Mouse (Mus musculus) G1E (cell line): Measurements from ENCODE around the gene Gm10130. TPM values are rescaled to one million over a fixed set of nuclear protein-coding genes. Genes with fewer than 3 reads are reported as not detected.
"Not testable (repeated sequence)": the region's sequence is repeated elsewhere in the genome, so short reads cannot be mapped to it uniquely, and the experiment has no call there.

Experiments
- ATAC-seq: 2 replicates; pipeline ENCODE4 v1.8.0; 2016; ENCODE audit warnings: mild to moderate bottlenecking; ENCODE audit not compliant: insufficient number of reproducible peaks, poor library complexity, low FRiP score, severe bottlenecking; ENCODE audit errors: extremely low read depth
- DNase-seq: peaks from one replicate; pipeline ENCODE4 v3.0.0; 2012; ENCODE audit warnings: low spot score
- H3K27me3 ChIP-seq: 2 replicates; pipeline ENCODE4 v1.6.1; 2012; ENCODE audit warnings: mild to moderate bottlenecking, low read length, inconsistent platforms; ENCODE audit not compliant: insufficient read depth
- H3K36me3 ChIP-seq: replicated peaks from 2 replicates; pipeline ENCODE3; 2012; ENCODE audit warnings: mild to moderate bottlenecking, inconsistent platforms
- H3K4me1 ChIP-seq: 2 replicates; pipeline ENCODE4 v1.6.1; 2012; ENCODE audit warnings: low read depth, low read length, inconsistent platforms, mixed read lengths; ENCODE audit not compliant: insufficient read depth
- H3K4me3 ChIP-seq: 2 replicates; pipeline ENCODE4 v1.5.1; 2012; ENCODE audit warnings: low read depth, mild to moderate bottlenecking, inconsistent platforms, low read length, moderate library complexity, mixed read lengths
- H3K9me3 ChIP-seq: replicated peaks from 2 replicates; pipeline ENCODE4 v1.6.1; 2012; ENCODE audit warnings: inconsistent platforms
- CTCF ChIP-seq: IDR thresholded peaks from 2 replicates; pipeline ENCODE4 v1.5.1; 2012; ENCODE audit warnings: low read depth, low read length, inconsistent platforms, mixed read lengths
- GATA1 ChIP-seq: IDR thresholded peaks from 2 replicates; pipeline ENCODE4 v1.6.1; 2012; ENCODE audit warnings: borderline replicate concordance, low read length, inconsistent platforms, mixed read lengths
- GATA2 ChIP-seq: IDR thresholded peaks from 2 replicates; pipeline ENCODE4 v1.6.1; 2012; ENCODE audit warnings: low read depth, low read length, inconsistent platforms, borderline replicate concordance
- POLR2AphosphoS5 ChIP-seq: IDR thresholded peaks from 2 replicates; pipeline ENCODE4 v1.6.1; 2012; ENCODE audit warnings: low read depth, low read length, inconsistent platforms; ENCODE audit not compliant: insufficient replicate concordance
- TAL1 ChIP-seq: conservative IDR thresholded peaks from 2 replicates; pipeline ENCODE4 v1.6.1; 2012; ENCODE audit warnings: low read depth, low read length, inconsistent platforms, mixed read lengths
- polyA plus RNA-seq: library from polyadenylated mRNA; stranded (reverse); fragments of >175 nt; gene quantifications from 2 replicates; pipeline ENCODE4 v1.2.3, GENCODE M21; 2012
- total RNA-seq, 2 experiments: library from RNA; stranded (forward) in 1 of 2; stranded (reverse) in 1 of 2; fragments of 200-1000 nt in 1 of 2; fragments of >200 nt in 1 of 2; fragmentation: Nextera tagmentation in 1 of 2; gene quantifications; 2 replicates each; pipeline ENCODE4 v1.2.3; 2014 to 2017

The Gm10130 gene
- total and polyA plus RNA-seq, 3 experiments, result 11.0 TPM; not detected in 2

DNA sequence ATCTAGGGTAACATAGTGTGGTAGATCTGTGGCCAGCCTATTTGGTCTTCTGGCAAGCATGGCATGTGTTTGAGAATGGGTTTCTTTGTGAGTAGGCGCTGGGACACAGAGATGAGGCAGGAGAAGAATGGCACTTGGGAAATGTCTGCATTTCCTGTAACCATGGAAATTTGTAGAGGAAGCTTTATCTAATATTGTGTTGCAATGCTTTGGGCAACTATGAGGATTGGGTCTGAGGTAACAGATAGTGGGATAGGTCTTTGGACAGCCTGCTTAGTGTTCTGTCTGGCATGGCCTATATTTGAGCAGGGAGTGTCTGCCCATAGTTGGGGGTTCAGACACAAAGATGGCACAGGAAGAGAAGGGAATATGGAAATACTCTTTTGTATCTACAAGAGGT lies 4.5 kb upstream of the Gm10130 start:
- no peak for ATAC-seq
- Histone ChIP-seq H3K9me3 (peaks cover 13% of the 10 kb centered on the region), H3K4me3 (no peak overlapping the region), H3K4me1 (0 out of 2 replicates have a peak, but pooled peaks cover 2% of the 10 kb centered on the region), H3K27me3 (no peaks in the 10 kb centered on the region), H3K36me3 (peaks cover 44% of the 10 kb centered on the region)
- TF ChIP-seq CTCF, result no peak
- TF ChIP-seq GATA2, result no peak
- no peak for TF ChIP-seq TAL1
- TF ChIP-seq GATA1, result no peak
- no peak for TF ChIP-seq POLR2AphosphoS5
- no peak for DNase-seq

DNA sequence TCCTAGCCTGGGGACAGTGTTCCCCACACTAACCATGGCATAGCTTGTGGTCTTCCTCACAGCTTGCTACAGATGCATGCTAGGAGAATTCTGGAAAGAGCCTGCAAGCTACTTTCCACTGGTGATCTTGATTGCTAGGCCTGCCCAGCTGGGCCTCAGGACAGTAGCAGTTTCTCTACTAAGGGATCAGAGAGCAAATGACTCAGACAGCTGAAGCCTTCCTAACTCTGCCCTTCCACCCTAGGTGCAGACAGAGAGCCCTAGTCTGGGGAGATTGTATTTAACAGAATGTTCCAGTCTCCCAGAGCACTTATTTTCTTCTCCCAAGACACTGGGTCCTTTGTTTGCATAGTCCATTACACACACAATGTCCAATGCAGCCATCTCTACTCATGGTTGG lies 33.6 kb downstream of the Gm10130 start:
- not testable (repeated sequence) for DNase-seq, H3K9me3 ChIP-seq, H3K36me3 ChIP-seq, H3K4me3 ChIP-seq, H3K4me1 ChIP-seq, H3K27me3 ChIP-seq, ATAC-seq

- peak; percentile 92 for ATAC-seq
- peak within 1 kb of the TSS; percentile 65 for H3K4me3 ChIP-seq
- H3K36me3 ChIP-seq, H3K9me3 ChIP-seq, H3K4me1 ChIP-seq, H3K27me3 ChIP-seq: not testable (repeated sequence)
- peak; percentile 3 for DNase-seq
These were observed 38.8 kb downstream of the Gm10130 start, which contains the start of gene 3300002I08Rik for GRCm38 (mm10) chr2:150362113-150362877. TSS of gene 3300002I08Rik (minus strand) at chr2:150362765.

- no peak for ATAC-seq
- Histone ChIP-seq H3K4me1 (no peaks in the 10 kb centered on the region), H3K4me3 (peak overlapping the region; percentile 65; the same call in 1 of the 2 replicates), H3K27me3 (no peaks in the 10 kb centered on the region), H3K9me3 (no peaks in the 10 kb centered on the region), H3K36me3 (no peaks in the 10 kb centered on the region)
- DNase-seq, result no peak
- no peak for TF ChIP-seq TAL1
- no peak for TF ChIP-seq GATA2
- no peak for TF ChIP-seq CTCF
- no peak for TF ChIP-seq GATA1
- TF ChIP-seq POLR2AphosphoS5, result no peak
These were observed 39.4 kb downstream of the Gm10130 start for GRCm38 (mm10) chr2:150362878-150363229.

DNA sequence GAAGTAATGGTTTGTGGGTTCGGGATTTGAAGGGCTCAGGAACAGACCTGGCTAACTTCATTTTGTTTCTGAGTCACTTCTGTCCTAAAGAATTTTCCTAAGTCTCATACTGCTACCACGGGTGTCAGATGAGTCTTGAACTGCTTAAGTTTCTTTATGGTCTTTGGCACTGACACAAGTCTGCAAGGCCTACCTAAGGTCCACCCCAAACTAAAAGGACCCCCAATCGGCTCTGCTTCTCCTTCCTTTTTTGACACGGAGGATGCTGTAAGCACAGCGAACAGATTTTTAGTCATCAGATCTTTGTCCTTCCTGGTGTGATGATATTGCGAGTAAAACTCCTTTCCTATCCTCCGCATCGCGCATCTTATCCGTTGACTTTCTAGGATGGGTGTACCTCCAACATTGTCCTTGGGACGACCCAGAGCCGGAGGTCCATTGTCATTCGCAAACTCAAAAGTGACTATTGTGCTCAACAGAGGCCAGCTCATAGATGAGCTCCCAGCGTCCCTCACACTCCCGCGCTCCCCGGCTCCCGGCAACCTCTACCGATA lies 62.1 kb downstream of the Gm10130 start:
- DNase-seq, H3K4me3 ChIP-seq, ATAC-seq, H3K9me3 ChIP-seq, H3K4me1 ChIP-seq, H3K36me3 ChIP-seq, H3K27me3 ChIP-seq: not testable (repeated sequence)

GRCm38 (mm10) chr2:150390198-150390597 lies 66.7 kb downstream of the Gm10130 start:
- no peak for ATAC-seq
- DNase-seq, result no peak
- Histone ChIP-seq H3K4me3 (no peak overlapping the region), H3K36me3 (no peaks in the 10 kb centered on the region), H3K9me3 (no peaks in the 10 kb centered on the region), H3K4me1 (no peaks in the 10 kb centered on the region), H3K27me3 (no peaks in the 10 kb centered on the region)
- no peak for TF ChIP-seq GATA1
- no peak for TF ChIP-seq GATA2
- no peak for TF ChIP-seq CTCF
- no peak for TF ChIP-seq TAL1
- no peak for TF ChIP-seq POLR2AphosphoS5

DNA sequence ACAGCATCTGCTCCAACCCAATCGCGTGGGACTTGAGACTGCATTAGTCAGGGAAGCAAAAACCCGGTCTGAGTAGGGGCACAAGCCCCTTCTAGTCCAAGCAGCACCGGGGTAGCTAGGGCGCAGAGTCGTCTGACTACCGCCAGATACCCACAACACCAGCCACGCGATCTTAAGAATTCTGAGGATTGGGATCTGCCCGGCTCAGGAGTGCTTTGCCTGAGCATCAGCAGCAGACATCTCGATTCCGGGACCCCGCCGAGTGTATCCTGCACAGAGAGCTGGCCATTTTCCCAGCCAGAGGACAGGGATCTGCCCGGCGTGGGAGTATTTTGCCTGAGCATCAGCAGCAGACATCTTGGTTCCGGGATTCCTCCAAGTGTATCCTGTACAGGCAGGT lies 88.6 kb downstream of the Gm10130 start:
- DNase-seq, H3K36me3 ChIP-seq, H3K9me3 ChIP-seq, H3K27me3 ChIP-seq, ATAC-seq, H3K4me1 ChIP-seq, H3K4me3 ChIP-seq: not testable (repeated sequence)

Other genes starting within 250 kb of the Gm10130 start
- gene Zfp120, start 187.0 kb upstream of the Gm10130 start, total RNA-seq (2014; fragmentation: Nextera tagmentation), result 21.4 and 29.2 TPM in 2 replicates
- 22.1 and 29.4 TPM in 2 replicates for gene Zfp120, start 187.0 kb upstream of the Gm10130 start, total RNA-seq (2017)
- 0.22 and 0.31 TPM in 2 replicates for gene Zfp120, start 187.0 kb upstream of the Gm10130 start, polyA plus RNA-seq
- not detected in 2 replicates for gene Gm10770, start 144.0 kb upstream of the Gm10130 start, total RNA-seq (2014; fragmentation: Nextera tagmentation)
- gene Gm10770, start 144.0 kb upstream of the Gm10130 start, total RNA-seq (2017), result not detected in 2 replicates
- not detected in 2 replicates for gene Gm10770, start 144.0 kb upstream of the Gm10130 start, polyA plus RNA-seq
- gene Gm14139, start 141.9 kb upstream of the Gm10130 start, total RNA-seq (2014; fragmentation: Nextera tagmentation), result 1.3 TPM in 1 of 2 replicates, not detected in the other
- gene Gm14139, start 141.9 kb upstream of the Gm10130 start, total RNA-seq (2017), result 3.0 and 3.3 TPM in 2 replicates
- 0.09 TPM in 1 of 2 replicates, not detected in the other for gene Gm14139, start 141.9 kb upstream of the Gm10130 start, polyA plus RNA-seq
- not detected in 2 replicates for gene Zfp937, start 105.6 kb upstream of the Gm10130 start, total RNA-seq (2014; fragmentation: Nextera tagmentation)
- gene Zfp937, start 105.6 kb upstream of the Gm10130 start, total RNA-seq (2017), result 0.22 TPM in 1 of 2 replicates, not detected in the other
- 0.02 TPM in 1 of 2 replicates, not detected in the other for gene Zfp937, start 105.6 kb upstream of the Gm10130 start, polyA plus RNA-seq
- 7.6 and 7.7 TPM in 2 replicates for gene Gm21994, start 68.1 kb upstream of the Gm10130 start, total RNA-seq (2014; fragmentation: Nextera tagmentation)
- 2.0 and 4.0 TPM in 2 replicates for gene Gm21994, start 68.1 kb upstream of the Gm10130 start, total RNA-seq (2017)
- gene Gm21994, start 68.1 kb upstream of the Gm10130 start, polyA plus RNA-seq, result 0.15 and 0.23 TPM in 2 replicates
- not detected in 2 replicates for gene Gm14124, start 66.2 kb upstream of the Gm10130 start, total RNA-seq (2014; fragmentation: Nextera tagmentation)
- gene Gm14124, start 66.2 kb upstream of the Gm10130 start, total RNA-seq (2017), result 0.35 and 0.98 TPM in 2 replicates
- not detected in 2 replicates for gene Gm14124, start 66.2 kb upstream of the Gm10130 start, polyA plus RNA-seq
- gene 3300002I08Rik, start 39.1 kb downstream of the Gm10130 start, total RNA-seq (2014; fragmentation: Nextera tagmentation), result not detected in 2 replicates
- 0.41 and 1.0 TPM in 2 replicates for gene 3300002I08Rik, start 39.1 kb downstream of the Gm10130 start, total RNA-seq (2017)
- gene 3300002I08Rik, start 39.1 kb downstream of the Gm10130 start, polyA plus RNA-seq, result not detected in 2 replicates
- gene Zfp442, start 127.8 kb downstream of the Gm10130 start, total RNA-seq (2014; fragmentation: Nextera tagmentation), result 0.60 and 0.78 TPM in 2 replicates
- gene Zfp442, start 127.8 kb downstream of the Gm10130 start, total RNA-seq (2017), result 0.22 and 0.29 TPM in 2 replicates
- gene Zfp442, start 127.8 kb downstream of the Gm10130 start, polyA plus RNA-seq, result not detected in 2 replicates
- gene Zfp345, start 161.4 kb downstream of the Gm10130 start, total RNA-seq (2014; fragmentation: Nextera tagmentation), result 14.1 and 17.5 TPM in 2 replicates
- gene Zfp345, start 161.4 kb downstream of the Gm10130 start, total RNA-seq (2017), result 14.2 and 20.8 TPM in 2 replicates
- 0.24 and 0.31 TPM in 2 replicates for gene Zfp345, start 161.4 kb downstream of the Gm10130 start, polyA plus RNA-seq
- not detected in 2 replicates for gene Cst7, start 246.7 kb downstream of the Gm10130 start, total RNA-seq (2014; fragmentation: Nextera tagmentation)
- gene Cst7, start 246.7 kb downstream of the Gm10130 start, total RNA-seq (2017), result 14.2 and 18.2 TPM in 2 replicates
- 0.22 and 0.24 TPM in 2 replicates for gene Cst7, start 246.7 kb downstream of the Gm10130 start, polyA plus RNA-seq